In the genomic region with DNA sequence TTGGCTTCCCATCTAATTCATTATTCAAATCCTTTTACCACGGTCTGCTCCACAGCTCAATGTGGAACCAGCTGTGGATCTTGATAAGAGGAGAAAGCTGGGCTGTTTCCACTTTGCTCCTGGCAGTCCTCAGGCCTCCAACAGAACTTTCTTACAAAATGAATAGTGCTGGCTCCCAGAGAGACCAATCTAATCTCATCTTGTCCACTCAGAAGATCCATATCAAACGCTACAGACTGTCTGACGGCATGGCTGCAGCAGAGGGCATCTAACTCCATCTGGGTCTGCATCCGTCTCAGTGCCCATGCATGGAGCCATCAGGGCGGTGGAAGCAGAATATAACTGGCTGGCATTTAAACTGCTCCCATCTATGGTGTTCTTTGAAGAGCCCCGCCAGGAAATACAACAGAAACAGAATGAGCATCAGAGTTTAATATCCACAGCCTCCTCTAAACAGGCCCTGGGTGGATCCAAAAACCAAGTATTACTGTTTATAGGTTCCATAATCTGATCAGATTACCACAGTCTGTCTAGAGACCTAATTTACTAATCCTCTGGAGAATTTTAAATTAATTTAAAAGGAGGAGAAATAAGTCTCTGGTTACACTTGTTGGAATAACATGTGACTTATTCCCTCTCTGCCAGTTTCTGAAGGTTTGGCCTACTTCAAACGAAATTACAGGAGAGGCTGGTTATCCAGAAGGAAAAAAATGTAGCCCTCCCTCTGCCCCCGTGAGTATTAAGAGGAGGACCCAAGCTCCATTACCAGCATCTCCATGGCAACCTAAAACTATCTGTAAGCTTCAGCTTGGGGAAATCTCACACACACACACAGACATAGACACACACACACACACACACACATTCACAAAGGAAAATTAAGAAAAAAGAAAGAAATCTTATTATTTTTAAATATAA, we compare ENCODE assay signal across 12 mouse cellular contexts.
DNase-seq lines count a peak whose midpoint lies in the region; ATAC-seq lines count a peak whose summit lies in the region.
"Had no signal": no experiment of that assay in that cellular context is flagged by ENCODE, and none has a peak within 500 bp of the region (broad histone marks: within the 10 kb centered on the region; RNA-seq: fewer than 3 reads in every experiment).

No protein-coding gene starts in this region.

- H3K9me3 ChIP-seq in hindbrain, embryonic 12.5 days (replicated peaks), result no peaks in the 10 kb centered on the region
- H3K9me3 ChIP-seq in hindbrain, embryonic 13.5 days, result no peaks in the 10 kb centered on the region
- H3K9me3 ChIP-seq in limb, embryonic 15.5 days, result no peaks in the 10 kb centered on the region
- H3K9me3 ChIP-seq: stomach, embryonic 15.5 days had no signal

- H3K9ac ChIP-seq in hindbrain, embryonic 12.5 days, result no peak overlapping the region
- no peak overlapping the region for H3K9ac ChIP-seq in hindbrain, embryonic 13.5 days
- H3K9ac ChIP-seq in limb, embryonic 15.5 days, result no peak overlapping the region
- H3K9ac ChIP-seq: stomach, embryonic 15.5 days had no signal

- intact Hi-C loops in heart, postnatal 25 days (cut with DNase I), result no loop called here

- peak; percentile 17; the same call in 1 of the 2 replicates for ATAC-seq in hindbrain, embryonic 12.5 days (ENCODE audit: low FRiP score)
- no peak for ATAC-seq in hindbrain, embryonic 13.5 days (ENCODE audit: low FRiP score)
- peak; percentile 50; the same call in 1 of the 2 replicates for ATAC-seq in common myeloid progenitor, adult 5-6 weeks (replicated peaks; ENCODE audit: low read depth, poor library complexity, severe bottlenecking)
- ATAC-seq in limb, embryonic 15.5 days (ENCODE audit: insufficient number of reproducible peaks, low FRiP score, low TSS enrichment, low read depth), result peak; percentile 33; the same call in 1 of the 2 replicates
- ATAC-seq: Patski had no signal

- DNase-seq in 416B (ENCODE audit: low read depth), result peak; percentile 59
- no peak for DNase-seq in Muller cell, postnatal 12 days (ENCODE audit: inconsistent ontology term)
- no peak for DNase-seq in heart, postnatal 25 days (ENCODE audit: low spot score)
- no peak for DNase-seq in cerebellum, postnatal 36 days
- DNase-seq: heart, adult 11 months; liver had no signal

- no peak overlapping the region; the same call in 1 of the 2 replicates for H3K27ac ChIP-seq in hindbrain, embryonic 12.5 days
- no peak overlapping the region for H3K27ac ChIP-seq in hindbrain, embryonic 13.5 days
- H3K27ac ChIP-seq in limb, embryonic 15.5 days, result peak overlapping the region; percentile 50; the same call in 1 of the 2 replicates
- H3K27ac ChIP-seq: stomach, embryonic 15.5 days had no signal

- no peak overlapping the region for H3K4me3 ChIP-seq in hindbrain, embryonic 12.5 days
- no peak overlapping the region for H3K4me3 ChIP-seq in hindbrain, embryonic 13.5 days
- H3K4me3 ChIP-seq in limb, embryonic 15.5 days, result no peak overlapping the region
- H3K4me3 ChIP-seq: stomach, embryonic 15.5 days had no signal

- H3K4me2 ChIP-seq in hindbrain, embryonic 12.5 days (replicated peaks), result no peak overlapping the region
- no peak overlapping the region for H3K4me2 ChIP-seq in hindbrain, embryonic 13.5 days
- H3K4me2 ChIP-seq in limb, embryonic 15.5 days, result no peak overlapping the region
- H3K4me2 ChIP-seq: stomach, embryonic 15.5 days had no signal

- peaks cover 4% of the 10 kb centered on the region; the same call in 1 of the 2 replicates for H3K36me3 ChIP-seq in hindbrain, embryonic 12.5 days
- peaks cover 3% of the 10 kb centered on the region; the same call in 1 of the 2 replicates for H3K36me3 ChIP-seq in hindbrain, embryonic 13.5 days
- H3K36me3 ChIP-seq in limb, embryonic 15.5 days, result peaks cover 3% of the 10 kb centered on the region; the same call in 1 of the 2 replicates

- peaks cover 4% of the 10 kb centered on the region; the same call in 1 of the 2 replicates for H3K4me1 ChIP-seq in hindbrain, embryonic 12.5 days
- H3K4me1 ChIP-seq in hindbrain, embryonic 13.5 days (replicated peaks), result peaks cover 15% of the 10 kb centered on the region
- peaks cover 3% of the 10 kb centered on the region; the same call in 1 of the 2 replicates for H3K4me1 ChIP-seq in limb, embryonic 15.5 days
- H3K4me1 ChIP-seq: stomach, embryonic 15.5 days had no signal

- H3K27me3 ChIP-seq in hindbrain, embryonic 12.5 days, result no peaks in the 10 kb centered on the region
- H3K27me3 ChIP-seq in hindbrain, embryonic 13.5 days, result no peaks in the 10 kb centered on the region
- no peaks in the 10 kb centered on the region for H3K27me3 ChIP-seq in limb, embryonic 15.5 days
- H3K27me3 ChIP-seq: Patski; stomach, embryonic 15.5 days had no signal

- 68% methylated on average over 8 of the region's 8 CpGs for WGBS in hindbrain, embryonic 12.5 days
- WGBS in hindbrain, embryonic 13.5 days, result 57% methylated on average over 8 of the region's 8 CpGs
- WGBS in limb, embryonic 15.5 days, result 53% methylated on average over 8 of the region's 8 CpGs
